Mouse (Mus musculus): ENCODE measurements around the gene Muc4.

Gene Muc4

DNA sequence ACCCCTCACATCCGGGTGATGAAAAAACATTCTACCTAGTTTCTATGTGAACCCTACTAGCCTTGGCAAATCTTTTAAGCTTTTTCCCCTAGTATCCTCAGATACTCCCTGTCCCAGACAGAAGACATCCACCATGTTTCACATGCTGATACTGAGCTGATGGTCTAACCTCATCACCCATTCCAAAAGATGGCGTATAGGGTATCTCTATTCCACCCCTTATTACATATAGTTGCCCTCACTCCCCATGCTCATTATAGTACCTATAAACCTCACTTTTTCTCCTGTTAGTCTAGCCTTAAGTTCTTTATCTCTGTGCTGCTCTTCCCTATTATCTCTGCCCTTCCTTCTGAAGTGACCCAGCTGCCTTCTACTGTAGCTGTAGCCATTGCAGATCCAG is at the start of gene Muc4:
Gene Muc4 (plus strand): TSS at position 301 of the 400 bp plus-strand sequence.
- no peak for DNase-seq

DNA sequence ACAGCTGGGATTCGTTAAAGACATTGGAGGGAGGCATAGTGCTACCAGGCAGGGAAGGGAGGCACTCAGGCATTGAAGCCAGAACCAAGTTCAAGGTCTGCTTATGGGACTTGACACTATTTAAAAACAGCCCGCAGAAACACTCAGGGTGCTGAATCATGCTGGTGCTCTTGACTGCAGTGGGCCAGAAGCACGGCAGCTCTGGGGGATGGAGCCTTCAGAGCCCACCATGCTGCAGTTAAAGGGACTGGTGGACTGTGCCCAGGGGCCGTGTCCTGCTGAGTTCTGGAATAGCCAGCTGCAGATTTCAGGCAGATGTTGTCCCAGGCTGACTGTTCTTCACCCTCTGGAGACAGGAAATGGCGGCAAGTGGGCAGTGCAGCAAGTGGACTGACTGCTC is 49.7 kb upstream of the Muc4 start:
- no peak for DNase-seq

DNA sequence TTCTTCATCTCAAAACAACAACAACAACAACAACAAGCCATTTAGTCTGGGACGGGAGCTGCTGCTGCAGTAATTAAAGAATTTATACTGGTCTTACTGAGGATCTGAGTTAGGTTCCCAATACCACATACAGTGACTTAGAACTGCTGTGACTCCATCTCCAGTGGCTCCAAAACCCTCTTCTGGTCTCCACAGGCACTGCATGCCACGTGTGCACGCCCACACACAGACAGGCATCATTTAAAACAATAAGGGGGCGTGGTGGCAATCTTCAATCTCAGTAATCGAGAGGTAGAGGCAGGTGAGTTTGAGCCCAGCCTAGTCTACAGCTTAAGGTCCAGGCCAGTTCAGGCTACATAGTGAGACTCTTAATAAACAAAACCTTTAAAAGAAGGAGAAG is 48.5 kb upstream of the Muc4 start:
- no peak for DNase-seq

DNA sequence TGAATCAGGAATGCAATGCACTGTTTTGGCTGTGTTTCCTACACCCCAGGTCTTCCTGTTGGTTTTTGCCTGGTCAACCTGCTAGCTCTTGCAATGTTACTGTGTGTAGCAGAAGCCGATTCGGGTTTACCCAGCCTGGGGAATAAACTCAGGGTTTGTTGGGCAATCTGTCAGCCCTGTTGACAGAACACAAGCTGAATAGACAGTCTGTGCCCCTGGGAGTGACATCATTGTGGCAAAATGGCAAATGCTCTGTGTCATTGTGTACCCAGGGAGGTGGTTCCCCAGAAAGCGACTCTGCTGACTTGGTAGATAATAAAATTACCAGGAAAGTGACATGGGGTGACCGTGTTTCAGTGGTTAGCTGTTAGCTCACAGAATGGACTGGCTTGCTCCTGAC is 46.9 kb upstream of the Muc4 start:
- DNase-seq, result no peak

DNA sequence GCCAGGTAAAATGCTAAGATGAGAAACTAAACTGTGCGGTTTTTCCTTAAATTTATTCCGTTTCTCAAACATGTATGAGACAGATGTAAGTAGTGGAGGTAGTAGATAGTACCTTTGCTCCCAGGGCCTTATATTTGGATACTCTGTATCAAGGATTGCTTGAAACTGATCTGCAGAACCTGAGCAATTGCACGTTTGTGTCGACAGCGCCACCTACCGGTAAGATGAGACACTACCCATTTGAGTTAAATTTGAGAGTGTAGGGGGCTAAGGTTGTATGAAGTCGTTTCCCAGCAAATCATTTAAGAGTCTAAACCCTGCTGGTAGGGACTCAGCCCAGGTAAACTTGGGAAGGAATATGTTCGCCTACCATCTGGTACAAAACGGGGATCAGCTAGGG is 46.2 kb upstream of the Muc4 start:
- DNase-seq, result no peak

DNA sequence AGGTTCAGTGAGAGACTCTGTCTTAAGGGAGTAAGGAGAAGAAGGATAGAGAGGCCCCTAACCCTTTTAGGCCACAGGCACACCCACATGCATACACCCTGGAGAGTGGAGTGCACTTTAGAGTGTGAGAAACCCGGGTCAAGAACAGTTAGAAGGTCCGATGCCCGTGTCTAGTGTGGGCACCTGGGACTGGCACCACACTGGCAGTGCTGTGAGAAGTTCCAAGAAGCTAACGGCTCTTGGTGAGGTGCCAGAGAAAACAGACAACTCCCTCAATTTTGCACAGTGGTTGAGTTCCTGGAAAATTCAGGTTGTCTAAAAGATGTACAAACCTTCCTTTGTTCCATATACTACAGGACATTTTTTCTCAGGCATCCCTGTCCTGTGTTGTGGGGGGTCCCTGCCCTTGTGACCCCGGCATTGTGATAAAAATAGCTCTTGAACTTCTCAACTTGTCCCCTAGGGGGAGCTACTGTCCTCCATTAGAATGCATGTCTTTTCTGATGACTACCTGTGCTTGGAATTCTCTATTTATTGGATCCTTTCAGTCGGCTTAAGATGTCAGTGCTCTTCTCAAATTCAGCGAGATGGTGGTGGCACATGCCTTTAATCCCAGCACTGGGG is 38.7 kb upstream of the Muc4 start:
- DNase-seq, result no peak

DNA sequence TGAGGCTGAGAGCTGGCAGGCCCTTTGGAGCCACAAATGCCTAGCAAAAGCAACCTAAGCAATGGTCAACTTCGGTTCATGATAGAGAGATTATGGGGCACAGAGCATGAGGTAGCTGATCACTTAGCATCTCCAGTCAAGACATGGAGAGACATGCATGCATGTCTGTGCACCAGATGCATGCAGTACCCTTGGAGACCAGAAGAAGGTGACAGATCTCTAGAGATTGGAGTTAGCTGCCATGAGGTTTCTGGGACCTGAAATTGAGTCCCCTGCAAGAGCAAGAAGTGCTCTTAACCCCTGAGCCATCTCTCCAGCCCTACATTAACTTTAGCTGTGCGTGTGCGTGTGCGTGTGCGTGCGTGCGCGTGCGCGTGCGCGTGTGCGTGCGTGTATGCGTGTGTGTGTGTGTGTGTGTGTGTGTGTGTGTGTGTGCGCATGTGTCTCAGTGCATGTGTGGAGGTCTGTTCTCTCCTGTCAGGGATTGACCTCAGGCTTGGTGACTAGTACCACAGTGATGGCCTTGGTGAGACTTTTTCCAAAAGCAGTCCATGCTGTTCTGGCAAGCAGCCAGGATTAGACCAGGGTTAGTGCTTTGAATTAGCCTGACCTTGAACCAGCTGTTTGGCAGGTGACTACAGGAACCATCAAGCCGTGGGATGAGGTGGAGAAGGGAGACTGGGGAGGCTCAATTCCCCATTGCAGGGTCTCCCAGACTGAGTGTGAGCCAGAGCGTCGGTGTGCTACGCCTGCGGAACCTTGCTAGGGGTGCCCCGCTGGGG is 37.8 kb upstream of the Muc4 start:
- no peak for DNase-seq

DNA sequence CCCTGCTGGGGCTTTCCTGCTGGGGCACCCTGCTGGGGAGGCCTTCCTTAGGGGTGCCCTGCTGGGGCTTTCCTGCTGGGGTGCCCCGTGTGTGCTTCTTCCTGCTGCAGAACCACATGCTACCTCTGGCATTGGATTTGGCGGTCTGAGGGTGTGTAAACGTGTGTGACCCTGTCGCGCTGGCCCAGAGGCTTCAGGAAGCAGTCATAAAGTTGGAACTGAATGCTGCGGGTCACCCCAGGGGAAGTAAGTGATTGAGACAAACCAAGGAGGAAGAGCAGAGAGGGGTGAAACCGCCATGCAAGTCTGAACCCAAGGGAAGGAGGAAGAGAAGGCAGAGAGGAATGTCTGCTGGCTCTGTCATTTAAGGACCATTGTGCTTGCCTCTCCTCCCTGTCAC is 37.1 kb upstream of the Muc4 start:
- DNase-seq, result no peak

DNA sequence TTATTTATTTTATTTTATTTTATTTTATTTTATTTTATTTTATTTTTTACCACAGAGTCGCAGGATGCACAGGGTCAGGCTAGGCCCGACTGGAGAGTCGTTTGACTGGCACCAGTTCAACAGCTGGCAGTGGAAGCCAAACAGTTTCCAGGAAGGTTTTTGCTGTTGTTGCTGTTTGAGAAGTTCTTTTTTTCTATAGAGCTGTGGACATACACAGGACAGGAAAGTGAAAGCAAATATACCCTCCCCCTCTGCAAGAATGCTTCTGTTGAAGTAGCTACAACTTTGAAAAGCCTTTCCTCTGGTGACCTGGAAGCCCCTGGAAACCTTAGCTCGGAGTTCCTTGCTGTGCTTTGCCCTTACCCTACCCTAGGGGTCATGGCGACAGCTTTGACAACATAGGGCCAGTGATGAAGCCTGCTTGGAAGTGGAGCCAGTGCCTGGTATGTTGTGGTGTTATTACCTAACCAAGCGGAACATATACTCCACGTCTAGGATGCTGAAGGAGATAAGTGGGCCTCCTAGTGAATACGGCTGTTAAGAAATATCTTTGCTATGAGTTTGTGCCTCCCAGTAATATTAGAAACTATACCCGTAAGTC is 32.3 kb upstream of the Muc4 start:
- no peak for DNase-seq

DNA sequence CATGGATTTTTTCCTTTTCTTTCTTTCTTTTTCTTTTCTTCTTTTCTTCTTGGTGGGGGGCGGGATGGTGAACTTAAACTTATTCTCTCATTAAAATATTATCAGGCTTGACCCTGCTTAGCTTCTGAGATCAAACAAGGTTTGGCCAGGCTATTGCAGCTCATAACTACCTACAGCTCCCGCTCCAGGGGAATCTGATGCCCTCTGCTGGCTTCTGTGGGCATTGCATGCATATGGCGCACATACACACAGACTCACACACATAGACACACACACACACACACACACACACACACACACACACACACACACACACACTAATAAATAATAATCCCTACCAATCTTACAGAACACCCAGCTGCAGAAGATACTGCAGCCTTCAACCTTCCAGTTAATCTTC is 30.1 kb upstream of the Muc4 start:
- no peak for DNase-seq

DNA sequence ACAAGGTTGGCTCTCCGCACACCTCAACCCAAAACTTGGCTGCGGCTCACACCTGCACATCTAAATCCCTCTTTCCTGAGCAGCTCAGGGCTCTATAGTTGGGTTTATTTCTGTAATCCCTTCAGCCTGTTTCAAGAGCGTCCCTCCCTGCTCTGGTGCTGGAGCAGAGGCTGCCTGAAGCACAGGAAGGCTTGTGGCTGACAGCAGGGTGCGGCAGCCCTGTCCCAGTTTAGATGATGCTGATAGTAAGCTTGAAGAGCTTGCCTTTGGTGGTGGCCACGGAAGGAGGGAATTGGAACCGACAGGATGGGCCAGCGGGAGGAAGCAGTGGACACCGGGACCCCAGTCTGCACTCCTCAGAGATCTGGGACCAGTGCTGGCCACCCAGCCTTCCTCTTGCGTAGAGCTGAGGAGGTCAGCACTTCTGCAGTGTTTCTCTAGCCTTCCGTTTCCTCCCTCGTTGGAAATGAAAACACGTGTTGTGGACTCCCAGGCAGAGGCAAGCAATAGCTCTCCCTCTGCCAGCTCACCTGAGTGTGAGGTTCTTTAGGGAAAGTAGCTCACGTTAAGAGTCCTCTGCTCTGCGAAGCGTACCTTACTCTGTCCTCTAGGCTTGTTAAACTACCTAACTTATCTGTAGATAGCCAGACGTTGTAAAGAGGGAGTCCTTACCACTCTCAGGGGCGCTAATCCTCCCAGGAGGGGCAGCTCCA is 28.4 kb upstream of the Muc4 start:
- no peak for DNase-seq

DNA sequence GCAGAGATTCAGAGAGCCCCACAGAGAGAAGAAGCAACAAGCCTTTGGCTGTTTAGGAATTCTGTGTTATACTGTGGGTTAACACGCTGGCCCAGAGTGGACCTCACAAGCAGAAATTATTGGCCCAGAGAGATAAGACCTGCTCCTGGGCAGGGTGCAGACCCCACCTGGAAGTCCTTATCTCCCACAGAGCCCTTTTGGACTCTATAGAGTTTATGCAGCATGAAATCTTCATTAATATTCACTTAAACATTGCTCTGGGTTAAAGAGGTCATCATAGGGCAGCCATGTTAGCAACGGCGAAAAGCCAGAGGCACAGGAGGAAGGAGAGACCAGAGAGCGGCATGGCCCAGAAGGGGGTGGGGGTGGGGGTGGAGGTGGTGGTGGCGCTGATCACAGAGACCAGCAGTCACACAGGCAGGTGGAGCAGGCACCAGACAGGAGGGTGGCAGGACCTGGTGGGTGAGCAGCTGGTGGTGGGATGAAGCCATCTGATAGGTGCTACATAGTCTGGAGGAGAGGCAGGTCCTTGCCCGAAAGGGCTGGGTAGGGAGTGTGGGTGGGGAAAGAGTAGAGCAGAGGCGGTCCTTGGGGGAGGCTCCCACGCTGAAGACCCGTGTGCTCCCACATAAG is 27.7 kb upstream of the Muc4 start:
- DNase-seq, result no peak

DNA sequence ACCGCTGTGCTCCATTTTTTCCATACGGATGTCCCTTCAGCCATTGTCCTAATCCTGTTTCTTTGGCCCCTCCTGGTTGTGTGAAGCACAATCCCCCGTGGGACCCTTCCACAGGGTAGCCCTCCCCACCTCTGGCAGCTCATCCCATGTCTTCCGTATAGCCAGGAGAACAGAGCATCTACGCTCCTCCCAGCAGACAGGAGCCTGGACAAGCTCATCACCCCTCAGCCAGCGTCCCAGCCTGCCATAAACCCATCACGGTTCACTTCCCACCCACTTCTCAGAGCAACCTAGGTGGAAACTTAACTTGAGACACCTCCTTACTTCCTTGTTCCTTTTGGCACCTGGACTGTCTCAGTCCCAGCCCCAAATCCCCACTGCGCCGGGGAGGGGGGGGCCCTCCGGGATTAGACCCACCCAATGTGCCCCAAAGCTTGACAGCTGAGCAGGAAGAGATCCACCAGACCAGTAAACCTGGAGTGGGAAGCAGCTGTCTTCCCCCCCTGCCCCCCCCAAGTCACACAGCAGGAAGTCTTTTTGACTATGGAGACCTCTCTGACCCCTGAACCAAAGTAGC is 27.1 kb upstream of the Muc4 start:
- no peak for DNase-seq

DNA sequence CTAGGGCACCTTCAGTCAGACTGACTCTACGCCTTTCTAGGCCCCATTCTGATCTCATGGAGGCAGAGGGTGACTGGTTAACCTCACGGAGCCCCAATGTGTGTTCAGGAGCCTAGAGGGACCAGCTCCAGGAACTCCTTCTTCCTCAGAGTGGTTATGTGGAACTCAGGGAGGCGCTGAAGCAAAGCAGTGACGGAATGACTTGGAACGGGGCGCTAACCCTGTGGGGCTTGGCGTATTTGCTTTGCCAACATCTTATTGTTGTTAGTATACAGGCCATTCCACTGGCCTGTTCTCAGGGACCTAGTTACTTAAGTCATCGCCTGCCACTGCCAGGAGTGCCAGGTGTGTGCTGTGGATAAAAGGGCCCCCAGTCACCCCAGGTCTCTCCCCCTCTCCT is 26.6 kb upstream of the Muc4 start:
- DNase-seq, result no peak

DNA sequence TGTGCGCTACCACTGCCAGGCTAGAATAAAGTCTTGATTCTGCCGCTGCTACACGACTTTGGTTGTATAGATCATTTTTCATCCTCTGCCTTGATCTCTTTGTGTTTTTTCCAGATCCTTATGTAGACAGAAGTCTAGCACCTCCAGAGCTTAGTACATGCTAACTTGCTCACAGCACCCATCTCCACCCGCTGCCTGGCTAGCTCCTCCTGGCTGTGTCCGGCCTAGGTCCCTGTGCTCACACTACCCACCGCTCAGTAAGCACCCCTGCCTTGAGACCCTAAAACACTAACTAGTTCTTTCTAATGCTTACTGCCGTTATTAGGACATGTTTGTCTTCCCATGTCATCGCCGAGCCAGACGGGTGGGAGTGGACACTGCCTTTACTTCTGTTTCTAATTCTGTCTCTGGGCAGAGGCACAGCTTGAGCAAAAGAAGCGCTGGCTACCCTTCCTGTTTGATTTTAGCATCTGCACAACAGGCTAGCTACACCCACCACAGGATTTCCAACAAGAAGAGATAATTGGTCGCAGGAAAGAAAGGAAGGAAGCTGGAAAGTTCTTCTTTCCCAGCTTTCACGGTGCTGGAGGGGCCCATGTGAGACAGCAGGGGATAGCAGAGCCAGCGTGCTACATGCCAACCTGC is 25.1 kb upstream of the Muc4 start:
- DNase-seq, result no peak

DNA sequence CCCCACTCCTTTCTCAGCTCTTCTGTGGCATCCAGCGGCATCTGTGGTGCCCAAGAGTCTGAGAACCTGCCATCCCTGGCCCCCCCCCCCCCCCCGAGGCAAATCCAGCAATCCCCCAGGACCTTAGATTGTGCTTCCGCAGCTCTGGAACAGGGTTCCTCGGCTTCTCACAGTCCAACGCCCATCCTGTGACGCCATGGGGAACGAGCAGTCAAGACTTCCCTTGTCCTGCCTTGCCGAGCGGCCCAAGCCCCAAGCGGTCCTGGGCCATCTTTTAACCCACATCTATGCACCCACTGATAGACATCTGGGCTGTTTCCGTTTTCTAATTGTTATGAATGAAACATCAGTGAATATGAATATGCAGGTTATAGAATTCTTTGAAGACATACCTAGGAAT is 23.5 kb upstream of the Muc4 start:
- no peak for DNase-seq

DNA sequence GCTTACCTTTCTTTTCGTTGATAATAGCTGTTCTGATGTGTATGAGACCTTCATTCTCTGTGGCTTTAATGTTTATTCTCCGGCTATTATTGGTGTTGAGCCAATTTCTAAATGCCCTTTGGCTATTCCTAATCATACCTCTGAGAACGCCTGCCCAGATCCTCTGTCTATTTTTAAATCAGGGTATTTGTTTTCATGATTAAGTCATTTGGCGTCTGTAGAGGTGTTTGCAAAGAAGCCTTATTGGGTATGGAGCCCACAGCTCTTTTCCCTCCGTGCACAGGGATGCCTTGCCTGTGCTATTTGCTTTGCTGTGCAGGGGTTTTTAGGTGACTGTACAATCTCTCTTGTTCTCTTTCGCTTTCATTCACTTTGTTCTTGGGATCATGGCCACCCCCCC is 22.1 kb upstream of the Muc4 start:
- no peak for DNase-seq

DNA sequence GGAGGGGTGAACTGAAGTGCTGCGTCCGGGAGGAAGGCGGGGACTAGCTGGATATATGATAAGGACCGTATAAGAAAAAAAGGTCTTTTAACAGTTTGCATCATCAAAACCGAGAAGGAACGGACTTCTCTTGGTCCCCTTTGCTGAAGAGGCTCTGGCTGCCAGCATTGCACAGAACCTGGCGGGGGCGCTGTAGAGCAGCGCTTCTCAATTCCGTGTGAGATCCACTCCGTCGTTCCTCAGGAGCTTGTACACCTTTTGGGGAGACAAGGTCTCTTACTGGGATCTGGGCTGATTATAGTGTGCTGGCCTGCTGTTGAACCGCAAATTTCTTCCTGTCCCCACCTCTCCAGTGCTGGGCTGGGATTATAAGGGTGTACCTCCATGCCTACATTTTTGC is 20.3 kb upstream of the Muc4 start:
- DNase-seq, result no peak

DNA sequence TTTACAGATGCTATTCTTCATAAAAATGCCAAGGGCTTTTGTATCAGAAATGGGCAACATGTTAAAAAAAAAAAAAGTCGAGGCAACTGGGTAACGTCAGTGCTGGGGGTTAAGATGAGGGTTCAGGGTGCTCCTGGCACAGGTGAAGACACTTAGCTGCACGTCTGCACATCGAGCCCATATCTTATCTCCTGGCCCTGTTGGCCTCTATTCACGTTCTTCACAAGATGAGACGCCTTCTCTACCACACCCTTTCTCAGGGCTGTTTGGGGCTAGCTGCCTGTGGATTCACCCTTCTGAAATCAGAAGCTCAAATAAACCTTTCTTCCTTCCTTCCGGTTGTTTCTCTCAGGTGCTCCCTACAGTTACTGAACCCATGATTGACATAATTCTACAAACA is 12.5 kb upstream of the Muc4 start:
- DNase-seq, result no peak

DNA sequence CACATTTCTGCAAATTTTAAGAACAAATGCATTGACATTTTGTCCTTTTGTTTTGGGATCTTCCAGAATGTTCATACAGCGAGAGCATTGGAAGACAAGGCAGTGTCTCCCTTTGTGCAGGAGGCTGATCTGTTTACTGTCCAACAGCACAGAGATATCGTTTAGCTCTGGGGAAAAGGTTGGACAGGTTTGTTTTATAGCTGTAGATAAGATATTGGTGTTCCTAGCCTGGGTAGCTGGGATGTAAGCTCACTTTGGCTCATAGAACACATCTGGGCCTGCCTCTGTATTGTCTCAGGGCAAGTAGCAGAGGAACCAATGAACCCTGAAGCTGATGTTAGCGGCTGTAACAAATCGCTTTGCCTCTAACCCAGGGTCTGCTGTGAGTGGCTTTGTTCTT is 11.9 kb upstream of the Muc4 start:
- DNase-seq, result no peak

DNA sequence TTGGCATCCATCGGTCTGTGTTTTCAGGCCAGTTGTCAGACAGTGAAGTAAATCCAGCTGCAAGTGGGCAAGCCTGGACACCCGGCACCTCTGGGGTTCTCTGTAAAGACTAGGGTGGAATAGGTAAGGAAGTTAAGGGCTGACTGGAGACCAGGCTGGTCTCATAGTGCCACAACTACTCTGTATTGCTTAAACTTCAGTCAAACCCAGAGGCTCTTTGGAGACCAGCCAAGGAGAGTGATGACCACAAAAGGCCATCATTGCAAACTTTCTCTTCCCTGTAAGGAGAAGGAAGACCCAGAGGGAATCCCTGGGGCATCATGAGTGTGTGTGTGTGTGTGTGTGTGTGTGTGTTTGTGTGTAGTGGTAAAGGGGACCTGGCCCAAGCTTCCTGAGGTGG is 11.4 kb upstream of the Muc4 start:
- DNase-seq, result no peak

DNA sequence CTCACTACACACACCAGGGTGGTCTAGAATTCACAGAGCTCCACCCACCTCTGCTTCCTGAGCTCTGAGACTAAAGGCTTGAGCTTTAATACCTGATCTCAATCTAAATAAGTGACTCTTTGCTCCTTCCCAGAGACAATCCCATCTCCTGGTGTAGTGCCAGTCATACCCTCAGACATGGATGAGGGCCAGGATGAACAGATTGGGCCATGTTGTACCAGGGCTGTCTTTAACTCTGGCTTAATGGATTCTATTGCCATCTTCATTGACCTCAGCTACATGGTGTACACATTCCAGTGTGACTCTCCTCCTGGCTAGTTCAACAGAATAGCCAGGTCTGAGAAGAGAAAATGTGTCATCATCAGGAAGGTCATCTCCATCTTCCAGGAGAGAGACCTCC is 9.2 kb upstream of the Muc4 start:
- no peak for DNase-seq

DNA sequence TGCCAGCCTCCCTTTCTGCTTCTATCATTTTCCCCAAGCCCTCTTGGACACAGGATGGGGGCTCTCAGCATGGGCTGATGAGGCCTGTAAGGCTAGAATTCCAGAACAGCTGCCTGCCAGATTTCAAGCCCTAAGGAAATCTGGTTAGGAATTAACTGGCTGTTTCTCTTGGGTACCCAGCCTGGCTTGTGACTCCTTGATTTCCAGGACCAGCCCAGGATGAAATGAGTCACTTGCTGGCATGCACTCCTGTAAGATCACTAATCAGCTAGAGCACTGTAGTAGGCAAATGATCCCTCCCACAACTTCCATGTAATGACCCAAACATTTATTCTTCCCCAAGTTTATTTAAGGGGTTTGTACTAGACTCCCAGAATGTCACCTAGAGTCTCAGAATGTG is 7.4 kb upstream of the Muc4 start:
- no peak for DNase-seq

Data from thymus, adult 18-20 months (tissue).